Mouse (Mus musculus) hindbrain, postnatal 0 days (tissue): ENCODE results near the gene Prm1. TPM values are rescaled to one million over a fixed set of nuclear protein-coding genes. Genes with fewer than 3 reads are reported as not detected.

Source experiments
- ATAC-seq: fragments of 200-750 bp; cut with Nextera tagmentation; 2 replicates; pipeline ENCODE4 v1.8.0; 2017; ENCODE audit warnings: mild to moderate bottlenecking, moderate TSS enrichment, moderate library complexity
- DNase-seq: peaks from one replicate; pipeline ENCODE4 v3.0.0-alpha.2; 2015; ENCODE audit warnings: low spot score
- H3K27ac ChIP-seq: fragments of 300-500 bp; sonication (generic); 2 replicates; pipeline ENCODE4 v1.5.1; 2014; ENCODE audit warnings: mild to moderate bottlenecking
- H3K27me3 ChIP-seq: fragments of 300-500 bp; sonication (generic); 2 replicates; pipeline ENCODE4 v1.6.1; 2014; ENCODE audit warnings: low read length, mixed read lengths; ENCODE audit not compliant: insufficient read depth
- H3K36me3 ChIP-seq: fragments of 300-500 bp; sonication (generic); 2 replicates; pipeline ENCODE4 v1.6.1; 2014; ENCODE audit warnings: low read length, mixed read lengths; ENCODE audit not compliant: insufficient read depth
- H3K4me1 ChIP-seq: fragments of 300-500 bp; sonication (generic); 2 replicates; pipeline ENCODE4 v1.6.1; 2014; ENCODE audit warnings: antibody characterized with exemption, low read length, mixed read lengths; ENCODE audit not compliant: insufficient read depth
- H3K4me2 ChIP-seq: fragments of 300-500 bp; sonication (generic); 2 replicates; pipeline ENCODE4 v1.6.1; 2014; ENCODE audit warnings: low read depth, mild to moderate bottlenecking, low read length, moderate library complexity, mixed read lengths
- H3K4me3 ChIP-seq: fragments of 300-500 bp; sonication (generic); 2 replicates; pipeline ENCODE4 v1.5.1; 2014; ENCODE audit warnings: low read length
- H3K9ac ChIP-seq: fragments of 300-500 bp; sonication (generic); replicated peaks from 2 replicates; pipeline ENCODE4 v1.6.1; 2014; ENCODE audit warnings: mild to moderate bottlenecking, low read length, moderate library complexity, mixed read lengths
- H3K9me3 ChIP-seq: fragments of 300-500 bp; sonication (generic); 2 replicates; pipeline ENCODE4 v1.6.1; 2016; ENCODE audit warnings: low read length, mixed read lengths
- CTCF ChIP-seq: IDR thresholded peaks from 2 replicates; pipeline ENCODE4 v1.5.1; 2016; ENCODE audit warnings: antibody characterized with exemption, control low read depth, low read depth
- WGBS: fragments of 180-500 bp; shearing (Covaris S2); extraction: QIAGEN DNeasy Blood & Tissue Kit; methylation state at CpG from one replicate; pipeline ENCODE4 v1.1.7; 2014; 5-methylcytosine and 5-hydroxymethylcytosine counted together
- polyA plus RNA-seq: library from polyadenylated mRNA; unstranded; fragments of >200 nt; fragmentation: Nextera tagmentation; extraction: Ambion mirVana; gene quantifications from 2 replicates; pipeline ENCODE4 v1.2.1, GENCODE M21; 2015
- total RNA-seq: library from RNA; depleted of rRNA; stranded (reverse); fragments of >200 nt; gene quantifications from 2 replicates; pipeline ENCODE4 v1.2.3, GENCODE M21; 2014

The Prm1 gene
- total and polyA plus RNA-seq, 2 experiments from 2014 or later, result 0.70 TPM; not detected in 1

GRCm38 (mm10) chr16:10825840-10826239 is 20.2 kb upstream of the Prm1 start:
- Histone ChIP-seq H3K4me3 (no peak overlapping the region), H3K27ac (no peak overlapping the region), H3K9ac (no peak overlapping the region), H3K4me1 (no peaks in the 10 kb centered on the region), H3K4me2 (no peak overlapping the region), H3K9me3 (no peaks in the 10 kb centered on the region), H3K27me3 (no peaks in the 10 kb centered on the region), H3K36me3 (no peaks in the 10 kb centered on the region)
- TF ChIP-seq CTCF, result no peak
- ATAC-seq, result no peak
- DNase-seq, result no peak
- 91% methylated on average over 4 of the region's 4 CpGs for WGBS

- H3K27me3 ChIP-seq, result no peaks in the 10 kb centered on the region
- no peaks in the 10 kb centered on the region for H3K9me3 ChIP-seq
- H3K9ac ChIP-seq, result no peak overlapping the region
- no peak for TF ChIP-seq CTCF
- H3K4me2 ChIP-seq, result no peak overlapping the region
- H3K4me1 ChIP-seq, result no peaks in the 10 kb centered on the region
- no peak overlapping the region for H3K27ac ChIP-seq
- DNase-seq (no peak), ATAC-seq (no peak)
- no peak overlapping the region for H3K4me3 ChIP-seq
- 92% methylated on average over 1 of the region's 1 CpGs for WGBS
- H3K36me3 ChIP-seq, result no peaks in the 10 kb centered on the region
These were observed 18.9 kb upstream of the Prm1 start for GRCm38 (mm10) chr16:10824536-10824935.

GRCm38 (mm10) chr16:10821387-10821786 is 15.7 kb upstream of the Prm1 start:
- 73% methylated on average over 4 of the region's 4 CpGs for WGBS
- H3K27ac ChIP-seq, result no peak overlapping the region
- ATAC-seq (no peak), DNase-seq (no peak)
- no peaks in the 10 kb centered on the region for H3K27me3 ChIP-seq
- H3K4me3 ChIP-seq, result no peak overlapping the region
- H3K9ac ChIP-seq, result no peak overlapping the region
- no peaks in the 10 kb centered on the region for H3K36me3 ChIP-seq
- no peak for TF ChIP-seq CTCF
- H3K4me2 ChIP-seq, result no peak overlapping the region
- no peaks in the 10 kb centered on the region for H3K9me3 ChIP-seq
- no peaks in the 10 kb centered on the region for H3K4me1 ChIP-seq

GRCm38 (mm10) chr16:10819966-10820365 is 14.3 kb upstream of the Prm1 start:
- H3K9ac ChIP-seq, result no peak overlapping the region
- DNase-seq (no peak), ATAC-seq (no peak)
- H3K27ac ChIP-seq, result no peak overlapping the region
- H3K4me2 ChIP-seq, result no peak overlapping the region
- no peaks in the 10 kb centered on the region for H3K27me3 ChIP-seq
- 74% methylated on average over 3 of the region's 3 CpGs for WGBS
- no peak for TF ChIP-seq CTCF
- H3K9me3 ChIP-seq, result no peaks in the 10 kb centered on the region
- no peak overlapping the region for H3K4me3 ChIP-seq
- H3K36me3 ChIP-seq, result no peaks in the 10 kb centered on the region
- no peaks in the 10 kb centered on the region for H3K4me1 ChIP-seq

GRCm38 (mm10) chr16:10818579-10819135 is 13.0 kb upstream of the Prm1 start:
- no peaks in the 10 kb centered on the region for H3K36me3 ChIP-seq
- no peak overlapping the region for H3K4me2 ChIP-seq
- no peaks in the 10 kb centered on the region for H3K9me3 ChIP-seq
- H3K4me3 ChIP-seq, result no peak overlapping the region
- no peak overlapping the region for H3K9ac ChIP-seq
- DNase-seq (no peak), ATAC-seq (no peak)
- no peak overlapping the region for H3K27ac ChIP-seq
- 85% methylated on average over 4 of the region's 4 CpGs for WGBS
- no peaks in the 10 kb centered on the region for H3K4me1 ChIP-seq
- TF ChIP-seq CTCF, result no peak
- H3K27me3 ChIP-seq, result no peaks in the 10 kb centered on the region

- no peaks in the 10 kb centered on the region for H3K36me3 ChIP-seq
- H3K27ac ChIP-seq, result no peak overlapping the region
- H3K27me3 ChIP-seq, result no peaks in the 10 kb centered on the region
- DNase-seq (no peak), ATAC-seq (no peak)
- no peaks in the 10 kb centered on the region for H3K4me1 ChIP-seq
- WGBS, result 96% methylated on average over 4 of the region's 4 CpGs
- H3K4me3 ChIP-seq, result no peak overlapping the region
- no peak overlapping the region for H3K4me2 ChIP-seq
- no peak for TF ChIP-seq CTCF
- no peaks in the 10 kb centered on the region for H3K9me3 ChIP-seq
- H3K9ac ChIP-seq, result no peak overlapping the region
These were observed 9.2 kb upstream of the Prm1 start for GRCm38 (mm10) chr16:10814864-10815263.

- Histone ChIP-seq H3K4me3 (no peak overlapping the region), H3K9ac (no peak overlapping the region), H3K27ac (no peak overlapping the region), H3K9me3 (no peaks in the 10 kb centered on the region), H3K27me3 (no peaks in the 10 kb centered on the region), H3K4me2 (no peak overlapping the region), H3K36me3 (no peaks in the 10 kb centered on the region), H3K4me1 (no peaks in the 10 kb centered on the region)
- no peak for TF ChIP-seq CTCF
- WGBS, result 86% methylated on average over 4 of the region's 4 CpGs
- DNase-seq (no peak), ATAC-seq (no peak)
These were observed 8.1 kb upstream of the Prm1 start for GRCm38 (mm10) chr16:10813726-10814125.
